ENCODE assay signal across 22 mouse cellular contexts in the genomic region with DNA sequence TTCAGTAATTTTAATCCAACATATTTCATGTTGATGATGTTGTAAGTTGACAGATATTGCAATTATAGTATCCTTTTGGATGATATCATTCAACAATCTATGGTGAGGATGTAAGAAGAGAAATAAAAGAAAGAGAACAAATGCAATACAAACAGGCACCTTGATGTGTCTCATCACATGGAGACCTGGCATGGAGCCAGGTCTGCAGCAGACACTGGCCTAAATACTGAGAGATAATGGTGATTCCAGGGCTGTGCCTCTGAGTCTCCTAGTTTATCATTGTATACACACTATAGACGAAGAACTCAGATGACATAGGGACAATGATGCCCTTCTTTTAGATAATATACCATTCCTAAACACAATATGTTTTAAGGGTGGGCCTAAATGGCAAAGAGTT.
A peak's percentile ranks its signal among the peaks of the same experiment; 100 is the strongest.
DNase-seq lines count a peak whose midpoint lies in the region; ATAC-seq and TF ChIP-seq lines count a peak whose summit lies in the region.
"Had no signal": no experiment of that assay in that cellular context is flagged by ENCODE, and none has a peak within 500 bp of the region (broad histone marks: within the 10 kb centered on the region; RNA-seq: fewer than 3 reads in every experiment).

No protein-coding gene starts in this region.

- ATAC-seq in midbrain, postnatal 0 days (ENCODE audit: low FRiP score): no peak
- ATAC-seq in midbrain, embryonic 15.5 days (replicated peaks): no peak
- ATAC-seq: activated CD4-positive, CD25-positive, alpha-beta regulatory T cell, adult 4 months; CD4-positive, CD25-positive, alpha-beta regulatory T cell, adult 4 months; forebrain, embryonic 13.5 days; forebrain, embryonic 16.5 days; hindbrain, embryonic 16.5 days; inflammation-experienced regulatory T-cells, adult 6 months; intestine, embryonic 16.5 days had no signal

- no peak for TF ChIP-seq CTCF in midbrain, postnatal 0 days (IDR thresholded peaks at IDR 0.05)
- no peak for TF ChIP-seq CTCF in brain, embryonic 14.5 days (IDR thresholded peaks at IDR 0.05; ENCODE audit: borderline replicate concordance, extremely low read depth, insufficient read depth, insufficient read length)

- no peaks in the 10 kb centered on the region for H3K36me3 ChIP-seq in midbrain, postnatal 0 days (ENCODE audit: insufficient read depth, low read length)
- no peaks in the 10 kb centered on the region for H3K36me3 ChIP-seq in midbrain, embryonic 15.5 days (replicated peaks)
- H3K36me3 ChIP-seq: forebrain, embryonic 10.5 days; hindbrain, embryonic 13.5 days had no signal

- H3K9me3 ChIP-seq in midbrain, postnatal 0 days (ENCODE audit: low read length): no peaks in the 10 kb centered on the region
- H3K9me3 ChIP-seq in midbrain, embryonic 15.5 days: no peaks in the 10 kb centered on the region
- H3K9me3 ChIP-seq: forebrain, embryonic 10.5 days; forebrain, embryonic 13.5 days; hindbrain, embryonic 13.5 days had no signal

- H3K27me3 ChIP-seq in midbrain, postnatal 0 days (ENCODE audit: insufficient read depth, low read length): no peaks in the 10 kb centered on the region
- no peaks in the 10 kb centered on the region for H3K27me3 ChIP-seq in midbrain, embryonic 15.5 days (replicated peaks)
- H3K27me3 ChIP-seq: forebrain, embryonic 13.5 days; hindbrain, embryonic 13.5 days had no signal

- no peak overlapping the region for H3K27ac ChIP-seq in midbrain, postnatal 0 days (ENCODE audit: low read depth, low read length)
- no peak overlapping the region for H3K27ac ChIP-seq in midbrain, embryonic 15.5 days
- H3K27ac ChIP-seq: forebrain, embryonic 10.5 days; forebrain, embryonic 13.5 days; heart, adult 2 months; hindbrain, embryonic 13.5 days had no signal

- DNase-seq in cerebellum, postnatal 14 days: peak; percentile 42 to 44
- no peak for DNase-seq in cerebellum, adult 11 months
- DNase-seq in midbrain, postnatal 0 days (ENCODE audit: low spot score): peak; percentile 34
- peak; percentile 16 for DNase-seq in brain, embryonic 14.5 days (ENCODE audit: low read depth)
- no peak for DNase-seq in heart, adult 8-10 months (ENCODE audit: low spot score)
- DNase-seq: adrenal gland, adult 8-10 months; adrenal gland, postnatal 25 days; cerebellum, adult 9-11 months; gastrocnemius, postnatal 10 days; gastrocnemius, postnatal 36 days; heart, adult 2 months had no signal

- no peak overlapping the region for H3K4me2 ChIP-seq in midbrain, postnatal 0 days (ENCODE audit: low read depth, low read length, poor library complexity, severe bottlenecking)
- H3K4me2 ChIP-seq in midbrain, embryonic 15.5 days: no peak overlapping the region
- H3K4me2 ChIP-seq: forebrain, embryonic 13.5 days; heart, embryonic 11.5 days; hindbrain, embryonic 13.5 days had no signal

- TF ChIP-seq POLR2A in brain, embryonic 14.5 days (IDR thresholded peaks at IDR 0.05; ENCODE audit: borderline replicate concordance, extremely low read depth, insufficient read depth, insufficient read length, poor library complexity, severe bottlenecking): no peak

- 84% methylated on average over 1 of the region's 1 CpGs for WGBS in midbrain, postnatal 0 days
- WGBS in midbrain, embryonic 15.5 days: 74% methylated on average over 1 of the region's 1 CpGs

- no peaks in the 10 kb centered on the region for H3K4me1 ChIP-seq in midbrain, postnatal 0 days (ENCODE audit: insufficient read depth, low read length)
- no peaks in the 10 kb centered on the region for H3K4me1 ChIP-seq in midbrain, embryonic 15.5 days
- H3K4me1 ChIP-seq: forebrain, embryonic 10.5 days; forebrain, embryonic 13.5 days; hindbrain, embryonic 13.5 days had no signal

- H3K4me3 ChIP-seq in midbrain, postnatal 0 days (ENCODE audit: low read depth, low read length): no peak overlapping the region
- no peak overlapping the region for H3K4me3 ChIP-seq in midbrain, embryonic 15.5 days
- H3K4me3 ChIP-seq: forebrain, embryonic 10.5 days; forebrain, embryonic 13.5 days; heart, adult 2 months; hindbrain, embryonic 13.5 days had no signal

- no peak overlapping the region for H3K9ac ChIP-seq in midbrain, postnatal 0 days (replicated peaks; ENCODE audit: low read length, poor library complexity, severe bottlenecking)
- no peak overlapping the region for H3K9ac ChIP-seq in midbrain, embryonic 15.5 days
- H3K9ac ChIP-seq: forebrain, embryonic 13.5 days; hindbrain, embryonic 13.5 days had no signal

Comparison
In these comparisons a context has a peak if more than half of its experiments do, and no peak if none do; other contexts are left out.
1. DNase-seq: peak in cerebellum, postnatal 14 days (2 of 2), midbrain, postnatal 0 days (single experiment) and brain, embryonic 14.5 days (single experiment); none in cerebellum, adult 11 months (single experiment) and heart, adult 8-10 months (single experiment).